Mouse (Mus musculus) liver, adult 2 months (tissue): ENCODE data around the gene Arhgap17.

ENCODE experiments used
- CTCF ChIP-seq: fragments of 200-500 bp; IDR thresholded peaks from 2 replicates; pipeline ENCODE4 v1.5.1; 2011; ENCODE audit warnings: low read depth, low read length, control low read depth
- POLR2A ChIP-seq: fragments of 200-500 bp; IDR thresholded peaks from 2 replicates; pipeline ENCODE4 v1.6.1; 2011; ENCODE audit warnings: low read length, control low read depth; ENCODE audit not compliant: insufficient read depth; ENCODE audit errors: extremely low read depth

GRCm38 (mm10) chr7:123293898-123294297, 75.8 kb downstream of the Arhgap17 start:
- TF ChIP-seq CTCF (no peak), POLR2A (no peak)
